Mouse (Mus musculus): ENCODE results near the gene Zfp106.
"Not testable (repeated sequence)": the region's sequence is repeated elsewhere in the genome, so short reads cannot be mapped to it uniquely, and the experiment has no call there.

DNA sequence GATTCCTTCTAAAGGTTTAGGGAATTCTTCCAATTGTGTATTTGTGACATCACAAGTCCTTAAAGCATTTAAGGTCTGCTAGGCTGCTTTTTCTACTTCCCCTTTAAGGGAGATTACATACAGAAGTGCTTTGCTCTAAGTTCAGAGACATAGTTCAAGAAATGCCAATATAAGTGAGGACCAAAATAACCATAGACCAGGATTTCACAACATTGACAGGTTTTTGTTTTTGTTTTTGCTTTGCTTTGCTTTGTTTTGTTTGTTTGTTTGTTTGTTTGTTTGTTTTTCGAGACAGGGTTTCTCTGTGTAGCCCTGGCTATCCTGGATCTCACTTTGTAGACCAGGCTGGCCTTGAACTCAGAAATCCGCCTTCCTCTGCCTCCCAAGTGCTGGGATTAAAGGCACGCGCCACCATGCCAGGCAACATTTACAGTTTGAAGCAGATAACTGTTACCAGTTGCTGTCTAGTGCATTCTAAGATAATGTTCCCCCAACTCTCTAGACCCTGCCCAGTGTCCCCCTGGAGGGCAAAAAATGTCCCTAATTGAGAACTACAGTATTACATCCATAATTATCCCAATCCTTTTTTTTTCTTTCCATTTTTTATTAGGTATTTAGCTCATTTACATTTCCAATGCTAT is 1.0 kb upstream of the Zfp106 start:
- TF ChIP-seq CTCF (IDR thresholded peaks at IDR 0.05); POLR2A (IDR thresholded peaks at IDR 0.05; ENCODE audit: insufficient read depth, low read depth, low read length); EP300 (IDR thresholded peaks at IDR 0.05; ENCODE audit: insufficient read depth, low read depth, low read length): not testable (repeated sequence)
